Mouse (Mus musculus) limb, embryonic 14.5 days (tissue): ENCODE measurements around the gene Cdcp1. TPM values are rescaled to one million over a fixed set of nuclear protein-coding genes. Genes with fewer than 3 reads are reported as not detected.

ENCODE experiments used
- ATAC-seq: fragments of 200-750 bp; cut with Nextera tagmentation; 2 replicates; pipeline ENCODE4 v1.8.0; 2017; ENCODE audit warnings: low read depth, moderate number of reproducible peaks, moderate TSS enrichment; ENCODE audit not compliant: low FRiP score
- DNase-seq: peaks from one replicate; pipeline ENCODE4 v3.0.0-alpha.2; 2015; ENCODE audit warnings: low spot score
- H3K27ac ChIP-seq: fragments of 300-500 bp; sonication (generic); replicated peaks from 2 replicates; pipeline ENCODE4 v1.5.1; 2014; ENCODE audit warnings: low read depth, mild to moderate bottlenecking, low read length, moderate library complexity, mixed read lengths
- H3K27me3 ChIP-seq: fragments of 300-500 bp; sonication (generic); 2 replicates; pipeline ENCODE4 v1.6.1; 2014; ENCODE audit warnings: low read length, mixed read lengths; ENCODE audit not compliant: control insufficient read depth, insufficient read depth
- H3K36me3 ChIP-seq: fragments of 300-500 bp; sonication (generic); 2 replicates; pipeline ENCODE4 v1.6.1; 2014; ENCODE audit warnings: mild to moderate bottlenecking, low read length, moderate library complexity, mixed read lengths; ENCODE audit not compliant: control insufficient read depth, insufficient read depth
- H3K4me1 ChIP-seq: fragments of 300-500 bp; sonication (generic); 2 replicates; pipeline ENCODE4 v1.6.1; 2014; ENCODE audit warnings: antibody characterized with exemption, low read length, mixed read lengths; ENCODE audit not compliant: control insufficient read depth, insufficient read depth
- H3K4me2 ChIP-seq: fragments of 300-500 bp; sonication (generic); replicated peaks from 2 replicates; pipeline ENCODE4 v1.6.1; 2014; ENCODE audit warnings: low read depth, mild to moderate bottlenecking, low read length, moderate library complexity; ENCODE audit not compliant: severe bottlenecking
- H3K4me3 ChIP-seq: fragments of 300-500 bp; sonication (generic); replicated peaks from 2 replicates; pipeline ENCODE4 v1.5.1; 2014; ENCODE audit warnings: low read length
- H3K9ac ChIP-seq: fragments of 300-500 bp; sonication (generic); 2 replicates; pipeline ENCODE4 v1.6.1; 2014; ENCODE audit warnings: mild to moderate bottlenecking, low read depth, low read length, moderate library complexity; ENCODE audit not compliant: severe bottlenecking
- H3K9me3 ChIP-seq: fragments of 300-500 bp; sonication (generic); 2 replicates; pipeline ENCODE4 v1.6.1; 2016; ENCODE audit warnings: low read length; ENCODE audit not compliant: control insufficient read depth
- POLR2A ChIP-seq: fragments of 200-500 bp; IDR thresholded peaks from 2 replicates; pipeline ENCODE4 v1.8.0; 2012; ENCODE audit warnings: inconsistent platforms, mild to moderate bottlenecking, moderate library complexity, borderline replicate concordance; ENCODE audit not compliant: insufficient read depth, insufficient read length; ENCODE audit errors: extremely low read depth
- WGBS: fragments of 180-500 bp; shearing (Covaris S2); extraction: QIAGEN DNeasy Blood & Tissue Kit; methylation state at CpG from one replicate; pipeline ENCODE4 v1.1.7; 2014; 5-methylcytosine and 5-hydroxymethylcytosine counted together
- polyA plus RNA-seq, 2 experiments: library from polyadenylated mRNA; depleted of rRNA in 1 of 2; stranded (reverse) in 1 of 2; unstranded in 1 of 2; fragments of >200 nt; fragmentation: Nextera tagmentation in 1 of 2; extraction: Ambion mirVana in 1 of 2; gene quantifications; 2 replicates each; pipeline versions ENCODE4 v1.2.1 to v1.2.3; 2012 to 2014

Gene Cdcp1
- polyA plus RNA-seq, 2 experiments, result 7.1 to 9.3 TPM

DNA sequence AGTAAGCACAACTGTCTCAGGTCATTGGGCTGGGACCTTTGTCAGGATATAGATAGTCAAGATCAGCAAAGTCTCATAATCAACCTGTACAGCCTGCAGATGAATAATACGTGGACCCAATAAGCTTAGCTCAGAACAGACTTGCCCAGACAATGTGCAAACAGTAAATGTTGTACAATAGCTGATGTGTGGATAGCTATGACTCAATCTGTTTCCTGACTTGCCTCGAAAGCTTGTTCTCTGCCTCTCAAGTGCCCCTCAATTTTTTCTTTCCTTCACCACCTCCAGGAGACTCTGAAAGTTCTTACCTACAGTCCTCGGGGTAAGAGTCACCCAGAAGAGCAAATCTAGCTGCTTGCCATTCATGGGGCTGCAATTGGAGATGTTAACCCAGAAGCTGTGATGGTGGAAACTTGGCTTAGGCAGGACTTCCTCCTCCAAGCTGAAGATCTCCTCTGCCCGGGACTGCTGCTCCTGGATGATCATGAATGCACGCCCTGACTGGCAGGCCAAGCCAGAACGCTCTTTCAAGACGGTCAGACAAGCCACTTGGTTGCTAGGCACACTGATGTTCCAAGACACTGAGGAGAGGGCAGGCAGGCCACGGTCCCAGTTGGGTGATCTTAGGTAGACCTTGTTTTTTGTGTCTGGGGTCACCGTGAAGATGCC is 38.3 kb downstream of the Cdcp1 start:
- Histone ChIP-seq H3K4me2 (no peak overlapping the region), H3K27me3 (no peaks in the 10 kb centered on the region), H3K9ac (no peak overlapping the region), H3K36me3 (no peaks in the 10 kb centered on the region), H3K4me1 (no peaks in the 10 kb centered on the region), H3K4me3 (no peak overlapping the region), H3K9me3 (no peaks in the 10 kb centered on the region), H3K27ac (no peak overlapping the region)
- WGBS, result 88% methylated on average over 9 of the region's 9 CpGs
- ATAC-seq (no peak), DNase-seq (no peak)
- no peak for TF ChIP-seq POLR2A

- 53% methylated on average over 4 of the region's 4 CpGs for WGBS
- no peak for DNase-seq
These were observed 41.5 kb downstream of the Cdcp1 start for GRCm38 (mm10) chr9:123174356-123174755.

DNA sequence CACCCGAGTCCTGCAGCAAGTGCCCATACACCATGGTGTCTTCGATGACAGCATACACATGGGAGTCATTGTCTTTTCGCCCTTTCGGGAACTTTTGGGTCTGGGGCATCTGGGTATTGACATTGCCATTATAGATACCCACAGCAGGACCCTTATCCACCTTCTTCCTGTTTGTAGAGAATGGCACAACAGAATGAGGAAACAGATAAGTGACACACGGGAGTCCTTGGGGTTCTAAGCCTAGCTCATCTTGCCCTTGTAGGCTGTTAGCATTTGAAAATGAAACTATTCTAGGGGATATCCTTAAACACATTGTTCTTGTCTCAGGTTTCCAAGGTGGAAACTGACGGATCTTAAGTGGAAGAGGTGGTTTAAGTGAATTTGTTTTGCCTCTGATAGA is 42.1 kb downstream of the Cdcp1 start:
- H3K36me3 ChIP-seq, result no peaks in the 10 kb centered on the region
- no peak for TF ChIP-seq POLR2A
- H3K9me3 ChIP-seq, result no peaks in the 10 kb centered on the region
- H3K9ac ChIP-seq, result no peak overlapping the region
- H3K4me3 ChIP-seq, result no peak overlapping the region
- ATAC-seq, result no peak
- no peak overlapping the region for H3K27ac ChIP-seq
- H3K4me2 ChIP-seq, result no peak overlapping the region
- no peaks in the 10 kb centered on the region for H3K4me1 ChIP-seq
- WGBS, result 88% methylated on average over 6 of the region's 6 CpGs
- no peaks in the 10 kb centered on the region for H3K27me3 ChIP-seq
- DNase-seq, result no peak

More at GRCm38 (mm10) chr9:123174356-123174755, 41.5 kb downstream of the Cdcp1 start:
- no peak overlapping the region for H3K4me3 ChIP-seq
- H3K4me2 ChIP-seq, result no peak overlapping the region
- H3K27me3 ChIP-seq, result no peaks in the 10 kb centered on the region
- no peaks in the 10 kb centered on the region for H3K36me3 ChIP-seq
- no peak overlapping the region for H3K9ac ChIP-seq
- ATAC-seq, result no peak
- H3K27ac ChIP-seq, result no peak overlapping the region
- H3K9me3 ChIP-seq, result no peaks in the 10 kb centered on the region
- TF ChIP-seq POLR2A, result no peak
- H3K4me1 ChIP-seq, result no peaks in the 10 kb centered on the region

DNA sequence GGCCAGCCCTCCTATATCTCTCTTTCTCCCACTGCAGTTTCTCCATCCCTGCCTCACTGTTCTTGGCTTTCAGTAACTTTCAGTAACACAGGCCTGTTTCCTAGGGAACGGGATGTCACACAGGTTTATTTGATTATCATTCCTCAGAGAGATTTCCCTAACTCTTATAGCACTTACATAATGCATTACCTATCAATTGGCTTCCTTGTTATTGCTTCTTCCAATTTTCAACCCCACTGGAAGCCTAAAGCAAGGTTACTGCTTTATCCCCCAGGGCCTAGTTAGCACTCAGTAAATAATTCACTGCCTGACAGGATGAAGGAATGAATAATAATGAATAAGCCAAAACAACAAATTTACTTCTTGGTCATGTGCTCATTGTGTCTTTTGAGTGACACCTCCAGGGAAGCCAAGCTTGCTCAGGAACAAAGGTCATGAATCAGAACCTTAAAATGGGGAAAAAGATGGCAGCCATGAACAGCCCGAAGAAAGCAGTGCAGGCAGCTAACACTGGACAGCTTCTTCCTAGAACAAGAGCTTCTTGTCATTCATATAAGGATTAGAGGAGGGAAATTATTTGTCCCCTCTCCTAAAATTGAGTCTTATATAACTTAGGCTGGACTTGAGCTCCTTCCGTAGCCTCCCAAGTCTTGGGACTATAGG is 49.9 kb downstream of the Cdcp1 start:
- no peaks in the 10 kb centered on the region for H3K27me3 ChIP-seq
- WGBS, result 68% methylated on average over 3 of the region's 3 CpGs

GRCm38 (mm10) chr9:123162985-123163694 is 52.7 kb downstream of the Cdcp1 start:
- no peak overlapping the region for H3K9ac ChIP-seq
- TF ChIP-seq POLR2A, result no peak
- DNase-seq (no peak), ATAC-seq (no peak)
- no peak overlapping the region for H3K4me3 ChIP-seq
- H3K4me1 ChIP-seq, result no peaks in the 10 kb centered on the region
- H3K27me3 ChIP-seq, result no peaks in the 10 kb centered on the region
- H3K36me3 ChIP-seq, result no peaks in the 10 kb centered on the region
- no peak overlapping the region for H3K4me2 ChIP-seq
- 83% methylated on average over 4 of the region's 4 CpGs for WGBS
- H3K9me3 ChIP-seq, result no peaks in the 10 kb centered on the region
- no peak overlapping the region for H3K27ac ChIP-seq

More for the DNA sequence above, 49.9 kb downstream of the Cdcp1 start:
- no peak for ATAC-seq
- no peak overlapping the region for H3K27ac ChIP-seq
- H3K9me3 ChIP-seq, result no peaks in the 10 kb centered on the region
- no peaks in the 10 kb centered on the region for H3K36me3 ChIP-seq
- no peak overlapping the region for H3K4me2 ChIP-seq
- no peak overlapping the region for H3K9ac ChIP-seq
- peak; percentile 41 for DNase-seq
- no peak overlapping the region for H3K4me3 ChIP-seq
- no peak for TF ChIP-seq POLR2A
- no peaks in the 10 kb centered on the region for H3K4me1 ChIP-seq
